Mouse (Mus musculus) hindbrain, embryonic 14.5 days (tissue): Measurements from ENCODE around the gene Wdr70. TPM values are rescaled to one million over a fixed set of nuclear protein-coding genes. Genes with fewer than 3 reads are reported as not detected.

ENCODE experiments used
- ATAC-seq: fragments of 200-750 bp; cut with Nextera tagmentation; 2 replicates; pipeline ENCODE4 v1.8.0; 2017; ENCODE audit warnings: moderate number of reproducible peaks, mild to moderate bottlenecking, moderate TSS enrichment, moderate library complexity; ENCODE audit not compliant: low FRiP score
- DNase-seq: peaks from one replicate; pipeline ENCODE4 v3.0.0-alpha.2; 2015; ENCODE audit warnings: low spot score
- H3K27ac ChIP-seq: fragments of 300-500 bp; sonication (generic); 2 replicates; pipeline ENCODE4 v1.5.1; 2014; ENCODE audit warnings: mild to moderate bottlenecking, moderate library complexity
- H3K27me3 ChIP-seq: fragments of 300-500 bp; sonication (generic); 2 replicates; pipeline ENCODE4 v1.6.1; 2014; ENCODE audit warnings: mild to moderate bottlenecking, low read length, mixed read lengths; ENCODE audit not compliant: control insufficient read depth, insufficient read depth
- H3K36me3 ChIP-seq: fragments of 300-500 bp; sonication (generic); replicated peaks from 2 replicates; pipeline ENCODE4 v1.6.1; 2014; ENCODE audit not compliant: control insufficient read depth, insufficient read depth
- H3K4me1 ChIP-seq: fragments of 300-500 bp; sonication (generic); replicated peaks from 2 replicates; pipeline ENCODE4 v1.6.1; 2014; ENCODE audit warnings: antibody characterized with exemption, low read length, mixed read lengths; ENCODE audit not compliant: control insufficient read depth, insufficient read depth
- H3K4me2 ChIP-seq: fragments of 300-500 bp; sonication (generic); replicated peaks from 2 replicates; pipeline ENCODE4 v1.6.1; 2014; ENCODE audit warnings: mild to moderate bottlenecking, moderate library complexity
- H3K4me3 ChIP-seq: fragments of 300-500 bp; sonication (generic); replicated peaks from 2 replicates; pipeline ENCODE4 v1.5.1; 2014; ENCODE audit warnings: mild to moderate bottlenecking, low read length
- H3K9ac ChIP-seq: fragments of 300-500 bp; sonication (generic); 2 replicates; pipeline ENCODE4 v1.6.1; 2014
- H3K9me3 ChIP-seq: fragments of 300-500 bp; sonication (generic); 2 replicates; pipeline ENCODE4 v1.6.1; 2016; ENCODE audit warnings: low read length; ENCODE audit not compliant: control insufficient read depth
- WGBS: fragments of 180-500 bp; shearing (Covaris S2); extraction: QIAGEN DNeasy Blood & Tissue Kit; methylation state at CpG from one replicate; pipeline ENCODE4 v1.1.7; 2014; 5-methylcytosine and 5-hydroxymethylcytosine counted together
- polyA plus RNA-seq: library from polyadenylated mRNA; unstranded; fragments of >200 nt; fragmentation: Nextera tagmentation; extraction: Ambion mirVana; gene quantifications from 2 replicates; pipeline ENCODE4 v1.2.1, GENCODE M21; 2014

Wdr70 gene
- polyA plus RNA-seq, 1 experiment from 2014 or later = 59.8 TPM

DNA sequence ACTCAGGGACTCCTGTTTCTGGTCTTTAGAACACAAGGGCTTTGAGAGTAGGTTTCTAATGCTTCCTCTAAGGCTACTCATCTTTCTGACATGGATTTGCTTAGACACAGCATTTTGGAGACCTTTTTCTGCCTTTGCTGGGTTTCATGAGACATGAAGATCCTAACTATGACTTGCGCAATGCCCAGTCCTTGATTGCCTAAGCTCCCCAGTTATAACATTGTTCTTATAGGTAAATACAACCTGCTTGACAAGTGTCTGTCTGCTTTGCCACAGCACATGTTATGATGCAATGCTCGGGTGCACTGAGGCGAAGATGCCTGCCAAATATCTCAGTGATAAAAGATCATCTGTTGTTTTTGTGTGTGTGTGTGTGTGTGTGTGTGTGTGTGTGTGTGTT, 233.7 kb downstream of the Wdr70 start:
- DNase-seq (no peak), ATAC-seq (no peak)
- Histone ChIP-seq H3K27ac (no peak overlapping the region), H3K4me3 (no peak overlapping the region), H3K4me2 (no peak overlapping the region), H3K9me3 (no peaks in the 10 kb centered on the region), H3K9ac (no peak overlapping the region), H3K4me1 (no peaks in the 10 kb centered on the region), H3K27me3 (no peaks in the 10 kb centered on the region), H3K36me3 (no peaks in the 10 kb centered on the region)
- 98% methylated on average over 3 of the region's 3 CpGs for WGBS

DNA sequence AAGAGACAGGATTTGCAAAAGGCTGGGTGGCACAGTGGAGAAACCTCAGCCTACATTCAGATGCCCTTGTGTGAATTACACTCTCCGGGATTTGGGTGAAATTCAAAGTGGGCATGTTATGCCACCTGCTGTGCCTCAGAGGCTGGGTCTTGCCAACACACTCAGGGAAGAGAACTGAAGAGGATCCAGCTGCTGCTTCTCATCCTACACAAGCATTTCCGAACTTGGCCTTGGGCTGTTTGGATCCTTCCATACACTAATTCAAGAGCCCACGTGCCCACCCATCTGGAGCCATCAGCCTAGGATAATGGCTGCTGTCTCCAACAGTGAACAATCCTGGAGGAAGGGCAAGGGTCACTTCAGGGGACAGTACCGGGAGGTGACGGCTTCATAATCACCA, 235.7 kb downstream of the Wdr70 start:
- Histone ChIP-seq H3K4me3 (no peak overlapping the region), H3K9ac (no peak overlapping the region), H3K9me3 (no peaks in the 10 kb centered on the region), H3K27me3 (no peaks in the 10 kb centered on the region), H3K36me3 (no peaks in the 10 kb centered on the region), H3K4me2 (no peak overlapping the region), H3K27ac (no peak overlapping the region), H3K4me1 (no peaks in the 10 kb centered on the region)
- ATAC-seq = no peak
- WGBS = 44% methylated on average over 5 of the region's 5 CpGs
- DNase-seq = no peak

DNA sequence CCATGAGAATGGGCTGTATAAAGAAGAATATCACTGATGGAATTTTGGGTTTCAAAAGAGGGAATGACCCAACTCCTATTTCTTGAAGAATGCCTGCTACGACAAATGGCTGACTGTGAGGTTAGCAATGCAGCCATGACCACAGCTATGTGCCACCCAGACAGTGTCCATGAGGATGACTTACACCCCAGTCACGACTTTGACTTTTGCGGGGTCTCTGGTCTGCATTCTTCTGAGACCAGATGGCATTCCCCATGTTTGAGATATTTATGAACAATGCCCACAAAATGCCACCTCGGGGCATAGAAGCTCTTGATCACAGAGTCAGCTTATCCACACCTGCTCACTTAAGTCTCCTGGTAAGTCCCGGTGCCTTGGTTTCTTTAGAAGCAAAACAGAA, 236.1 kb downstream of the Wdr70 start:
- Histone ChIP-seq H3K9ac (no peak overlapping the region), H3K4me1 (no peaks in the 10 kb centered on the region), H3K27me3 (no peaks in the 10 kb centered on the region), H3K4me2 (no peak overlapping the region), H3K4me3 (no peak overlapping the region), H3K9me3 (no peaks in the 10 kb centered on the region), H3K36me3 (no peaks in the 10 kb centered on the region), H3K27ac (no peak overlapping the region)
- 88% methylated on average over 5 of the region's 5 CpGs for WGBS
- ATAC-seq (no peak), DNase-seq (no peak)

DNA sequence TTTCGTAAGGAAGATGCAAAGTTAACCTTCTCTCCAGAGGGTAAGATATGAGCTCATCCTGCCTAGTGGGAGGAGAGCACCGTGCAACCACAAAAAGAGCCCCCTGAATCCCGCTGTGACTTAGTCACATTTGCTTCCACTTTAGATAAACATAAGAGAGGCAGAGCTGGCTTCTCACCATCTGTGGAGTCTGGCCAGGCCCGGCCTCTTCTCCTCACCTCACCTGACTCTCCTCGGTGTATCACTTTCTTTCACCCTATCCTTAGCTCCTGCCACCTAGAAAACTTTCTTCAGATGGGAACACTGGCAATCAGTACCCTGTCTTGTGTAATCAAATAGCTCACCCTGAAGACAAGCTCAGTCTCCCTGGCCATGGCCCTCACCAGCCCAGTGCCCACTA, 240.2 kb downstream of the Wdr70 start:
- Histone ChIP-seq H3K4me3 (no peak overlapping the region), H3K9me3 (no peaks in the 10 kb centered on the region), H3K4me2 (no peak overlapping the region), H3K4me1 (no peaks in the 10 kb centered on the region), H3K27ac (no peak overlapping the region), H3K27me3 (no peaks in the 10 kb centered on the region), H3K36me3 (no peaks in the 10 kb centered on the region), H3K9ac (no peak overlapping the region)
- DNase-seq (no peak), ATAC-seq (no peak)
- 85% methylated on average over 5 of the region's 5 CpGs for WGBS

DNA sequence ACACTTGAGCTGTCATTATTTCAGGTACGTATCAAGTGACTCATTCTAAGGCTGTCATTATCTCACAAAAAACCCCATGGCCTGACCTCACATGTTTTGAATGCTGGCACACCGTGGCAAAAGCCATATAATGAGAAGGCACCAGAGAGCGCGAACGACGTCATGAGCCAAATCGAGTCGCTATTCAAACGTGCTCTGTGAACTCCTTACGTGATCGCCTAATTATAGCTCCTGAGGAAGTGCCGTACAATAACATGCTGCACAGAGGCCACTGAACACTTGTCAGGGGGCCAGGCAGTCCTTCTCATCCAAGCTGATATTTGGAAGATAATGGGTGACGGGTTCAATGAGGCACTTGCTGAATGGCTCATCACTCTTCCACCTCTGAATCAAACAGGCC, 241.6 kb downstream of the Wdr70 start:
- Histone ChIP-seq H3K4me3 (no peak overlapping the region), H3K27me3 (no peaks in the 10 kb centered on the region), H3K4me1 (no peaks in the 10 kb centered on the region), H3K9me3 (no peaks in the 10 kb centered on the region), H3K36me3 (no peaks in the 10 kb centered on the region), H3K27ac (no peak overlapping the region), H3K9ac (no peak overlapping the region), H3K4me2 (no peak overlapping the region)
- ATAC-seq (no peak), DNase-seq (no peak)
- WGBS = 68% methylated on average over 13 of the region's 13 CpGs

GRCm38 (mm10) chr15:7842398-7842797, 256.6 kb downstream of the Wdr70 start:
- no peak for DNase-seq
- no peaks in the 10 kb centered on the region for H3K4me1 ChIP-seq
- no peaks in the 10 kb centered on the region for H3K9me3 ChIP-seq
- no peak overlapping the region for H3K4me2 ChIP-seq
- 93% methylated on average over 4 of the region's 4 CpGs for WGBS
- no peak overlapping the region for H3K9ac ChIP-seq
- no peak overlapping the region for H3K4me3 ChIP-seq
- no peak overlapping the region for H3K27ac ChIP-seq
- ATAC-seq = no peak
- no peaks in the 10 kb centered on the region for H3K36me3 ChIP-seq
- no peaks in the 10 kb centered on the region for H3K27me3 ChIP-seq

- no peaks in the 10 kb centered on the region for H3K36me3 ChIP-seq
- H3K27ac ChIP-seq = no peak overlapping the region
- no peaks in the 10 kb centered on the region for H3K27me3 ChIP-seq
- WGBS = 90% methylated on average over 1 of the region's 1 CpGs
- DNase-seq (no peak), ATAC-seq (no peak)
- no peak overlapping the region for H3K9ac ChIP-seq
- H3K4me2 ChIP-seq = no peak overlapping the region
- no peak overlapping the region for H3K4me3 ChIP-seq
- no peaks in the 10 kb centered on the region for H3K4me1 ChIP-seq
- no peaks in the 10 kb centered on the region for H3K9me3 ChIP-seq
Measured at GRCm38 (mm10) chr15:7841664-7842063, 257.3 kb downstream of the Wdr70 start.

DNA sequence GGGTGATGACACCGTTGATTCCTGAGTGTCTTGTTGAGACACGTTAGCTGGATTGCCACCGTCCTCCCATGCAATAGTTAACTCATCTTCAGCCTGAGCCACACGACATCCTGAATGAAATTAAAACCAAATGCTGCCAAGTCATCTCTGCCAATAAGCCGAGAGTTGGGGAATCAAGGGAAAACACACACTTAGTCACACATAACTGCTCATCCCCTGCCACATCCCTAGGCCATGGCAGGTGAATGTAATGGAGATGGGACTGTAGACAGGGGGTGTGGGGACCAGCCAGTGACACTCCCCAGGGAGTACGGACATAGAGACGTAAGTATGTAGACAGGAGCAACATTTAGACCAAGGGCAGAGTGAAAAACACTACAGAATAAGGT, 260.1 kb downstream of the Wdr70 start:
- Histone ChIP-seq H3K27me3 (no peaks in the 10 kb centered on the region), H3K4me3 (no peak overlapping the region), H3K9me3 (no peaks in the 10 kb centered on the region), H3K27ac (no peak overlapping the region), H3K36me3 (no peaks in the 10 kb centered on the region), H3K4me1 (no peaks in the 10 kb centered on the region), H3K4me2 (no peak overlapping the region), H3K9ac (no peak overlapping the region)
- DNase-seq = no peak
- 74% methylated on average over 7 of the region's 7 CpGs for WGBS
- ATAC-seq = no peak

DNA sequence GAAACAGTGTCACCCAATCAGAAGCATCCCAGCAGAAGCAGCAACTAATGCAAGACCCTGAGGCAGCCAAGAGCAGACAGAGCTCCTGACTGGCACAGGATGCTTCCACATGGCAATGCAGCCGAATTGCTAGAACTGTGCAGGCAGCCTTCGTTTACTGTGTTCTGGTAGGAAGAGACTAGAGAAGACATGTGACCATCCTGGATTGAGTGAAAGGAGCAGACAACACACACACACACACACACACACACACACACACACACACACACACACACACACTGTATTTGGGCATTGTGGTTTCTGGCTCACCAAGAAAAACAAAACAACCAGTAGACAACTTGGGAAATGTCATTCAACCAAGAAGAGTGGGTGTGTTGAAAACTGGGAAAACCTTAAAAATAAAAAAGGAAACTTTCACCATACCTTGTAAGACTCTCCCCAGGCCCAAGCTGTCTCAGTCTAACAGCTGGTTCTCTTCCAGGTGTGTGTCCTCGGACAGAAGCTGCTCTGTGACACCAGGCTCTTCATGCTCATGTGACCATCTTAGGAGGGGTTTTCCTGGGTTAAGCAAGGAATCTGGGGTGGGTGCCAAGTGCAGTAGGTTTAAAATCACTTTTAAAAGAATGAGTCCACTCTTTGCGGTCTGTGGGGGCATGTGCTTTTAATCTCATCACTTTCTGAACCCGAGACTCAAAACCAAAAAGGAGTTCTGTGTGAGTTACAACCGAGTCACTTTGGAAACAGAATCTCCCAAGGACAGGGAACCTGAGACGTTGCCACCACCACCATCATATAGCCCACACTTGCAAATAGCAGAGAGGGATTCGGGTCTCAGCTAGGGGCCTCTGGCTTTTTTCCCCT, 260.7 kb downstream of the Wdr70 start:
- Histone ChIP-seq H3K27me3 (no peaks in the 10 kb centered on the region), H3K4me3 (no peak overlapping the region), H3K4me2 (no peak overlapping the region), H3K36me3 (no peaks in the 10 kb centered on the region), H3K27ac (no peak overlapping the region), H3K4me1 (no peaks in the 10 kb centered on the region), H3K9me3 (no peaks in the 10 kb centered on the region), H3K9ac (no peak overlapping the region)
- DNase-seq (no peak), ATAC-seq (no peak)
- WGBS = 82% methylated on average over 8 of the region's 8 CpGs

GRCm38 (mm10) chr15:7835404-7835803, 263.6 kb downstream of the Wdr70 start:
- ATAC-seq (no peak), DNase-seq (no peak)
- H3K9ac ChIP-seq = no peak overlapping the region
- H3K9me3 ChIP-seq = no peaks in the 10 kb centered on the region
- no peak overlapping the region for H3K27ac ChIP-seq
- H3K27me3 ChIP-seq = no peaks in the 10 kb centered on the region
- no peaks in the 10 kb centered on the region for H3K36me3 ChIP-seq
- H3K4me2 ChIP-seq = no peak overlapping the region
- WGBS = 91% methylated on average over 9 of the region's 9 CpGs
- no peaks in the 10 kb centered on the region for H3K4me1 ChIP-seq
- no peak overlapping the region for H3K4me3 ChIP-seq
